Mouse (Mus musculus) MEL (cell line): ENCODE data around the gene Mgst3. TPM values are rescaled to one million over a fixed set of nuclear protein-coding genes. Genes with fewer than 3 reads are reported as not detected.

Experiments
- DNase-seq: peaks from one replicate; pipeline ENCODE4 v3.0.0; 2011; ENCODE audit warnings: low read depth, low spot score
- H3K27ac ChIP-seq: 2 replicates; pipeline ENCODE4 v1.5.1; 2012; ENCODE audit warnings: low read depth, mild to moderate bottlenecking, control low read depth, low read length, moderate library complexity; ENCODE audit not compliant: control insufficient read depth
- H3K27me3 ChIP-seq, 2 experiments: fragments of 150-350 bp in 1 of 2; sonication (generic) in 1 of 2; 2 replicates each; pipeline ENCODE4 v1.6.1; 2012; ENCODE audit warnings: low read length in 2 of 2, mild to moderate bottlenecking in 2 of 2, improper control_type of control experiment in 1 of 2, moderate library complexity in 1 of 2; ENCODE audit not compliant: insufficient read depth in 2 of 2, control insufficient read depth in 1 of 2
- H3K36me3 ChIP-seq, 2 experiments: 2 replicates each; pipeline ENCODE4 v1.6.1; 2012 to 2014; ENCODE audit warnings: low read length in 2 of 2, improper control_type of control experiment in 1 of 2, inconsistent platforms in 1 of 2, mild to moderate bottlenecking in 1 of 2; ENCODE audit not compliant: insufficient read depth in 2 of 2, control insufficient read depth in 1 of 2
- H3K4me1 ChIP-seq, 2 experiments: fragments of 150-350 bp in 1 of 2; sonication (generic) in 1 of 2; 2 replicates each; pipeline ENCODE4 v1.6.1; 2012; ENCODE audit warnings: low read length in 2 of 2, improper control_type of control experiment in 1 of 2, mild to moderate bottlenecking in 1 of 2; ENCODE audit not compliant: insufficient read depth in 2 of 2, control insufficient read depth in 1 of 2
- H3K4me3 ChIP-seq, 2 experiments: fragments of 150-350 bp in 1 of 2; sonication (generic) in 1 of 2; 2 replicates each; pipeline ENCODE4 v1.5.1; 2012; ENCODE audit warnings: low read depth in 2 of 2, low read length in 2 of 2, mild to moderate bottlenecking in 2 of 2, moderate library complexity in 2 of 2, control low read depth in 1 of 2, improper control_type of control experiment in 1 of 2; ENCODE audit not compliant: control insufficient read depth in 1 of 2, insufficient read depth in 1 of 2
- H3K79me2 ChIP-seq: 2 replicates; pipeline ENCODE4 v1.6.1; 2012; ENCODE audit warnings: mild to moderate bottlenecking, low read length, moderate library complexity; ENCODE audit not compliant: control insufficient read depth, poor library complexity, insufficient read depth
- H3K9ac ChIP-seq: 2 replicates; pipeline ENCODE4 v1.6.1; 2012; ENCODE audit warnings: low read depth, mild to moderate bottlenecking, control low read depth, low read length, moderate library complexity; ENCODE audit not compliant: control insufficient read depth, poor library complexity, severe bottlenecking
- H3K9me3 ChIP-seq: fragments of 150-350 bp; sonication (generic); replicated peaks from 2 replicates; pipeline ENCODE4 v1.6.1; 2012; ENCODE audit warnings: mild to moderate bottlenecking, low read length, improper control_type of control experiment, moderate library complexity; ENCODE audit not compliant: insufficient read depth
- BHLHE40 ChIP-seq: IDR thresholded peaks from 2 replicates; pipeline ENCODE4 v1.6.1; 2012; ENCODE audit warnings: low read depth, mild to moderate bottlenecking, inconsistent platforms, low read length, improper control_type of control experiment, borderline replicate concordance
- CHD2 ChIP-seq: IDR thresholded peaks from 2 replicates; pipeline ENCODE4 v1.6.1; 2011; ENCODE audit warnings: low read length, improper control_type of control experiment
- CTCF ChIP-seq, 3 experiments: IDR thresholded peaks in 2 of 3; conservative IDR thresholded peaks in 1 of 3; 2 replicates each; pipeline ENCODE4 v1.5.1; 2011 to 2012; ENCODE audit warnings: low read length in 3 of 3, low read depth in 2 of 3, mild to moderate bottlenecking in 2 of 3, improper control_type of control experiment in 1 of 3, inconsistent platforms in 1 of 3, mixed read lengths in 1 of 3, moderate library complexity in 1 of 3; ENCODE audit not compliant: control insufficient read depth in 1 of 3, insufficient read depth in 1 of 3, poor library complexity in 1 of 3, severe bottlenecking in 1 of 3
- EP300 ChIP-seq, 2 experiments: IDR thresholded peaks; 2 replicates each; pipeline ENCODE4 v1.6.1; 2011; ENCODE audit warnings: improper control_type of control experiment in 2 of 2, low read length in 2 of 2, low read depth in 1 of 2, mild to moderate bottlenecking in 1 of 2
- ETS1 ChIP-seq: IDR thresholded peaks from 2 replicates; pipeline ENCODE4 v1.6.1; 2012; ENCODE audit warnings: low read depth, mild to moderate bottlenecking, inconsistent platforms, low read length, improper control_type of control experiment, moderate library complexity
- GATA1 ChIP-seq: IDR thresholded peaks from 2 replicates; pipeline ENCODE4 v1.6.1; 2011; ENCODE audit warnings: low read depth, low read length, improper control_type of control experiment
- HCFC1 ChIP-seq: IDR thresholded peaks from 2 replicates; pipeline ENCODE4 v1.6.1; 2012; ENCODE audit warnings: low read depth, mild to moderate bottlenecking, inconsistent platforms, low read length, improper control_type of control experiment, moderate library complexity
- JUND ChIP-seq: IDR thresholded peaks from 2 replicates; pipeline ENCODE4 v1.6.1; 2011; ENCODE audit warnings: low read depth, mild to moderate bottlenecking, improper control_type of control experiment, low read length
- KAT2A ChIP-seq: conservative IDR thresholded peaks from 2 replicates; pipeline ENCODE4 v1.6.1; 2012; ENCODE audit warnings: low read depth, low read length, improper control_type of control experiment, inconsistent platforms
- MAX ChIP-seq: IDR thresholded peaks from 2 replicates; pipeline ENCODE4 v1.6.1; 2011; ENCODE audit warnings: low read length, improper control_type of control experiment
- MAZ ChIP-seq: IDR thresholded peaks from 2 replicates; pipeline ENCODE4 v1.6.1; 2012; ENCODE audit warnings: low read depth, mild to moderate bottlenecking, inconsistent platforms, low read length, improper control_type of control experiment
- MEF2A ChIP-seq: IDR thresholded peaks from 2 replicates; pipeline ENCODE4 v1.6.1; 2014; ENCODE audit warnings: low read depth, mild to moderate bottlenecking, inconsistent platforms, low read length, improper control_type of control experiment; ENCODE audit not compliant: poor library complexity, insufficient replicate concordance, severe bottlenecking; ENCODE audit errors: extremely low read depth
- MXI1 ChIP-seq: IDR thresholded peaks from 2 replicates; pipeline ENCODE4 v1.6.1; 2011; ENCODE audit warnings: mild to moderate bottlenecking, low read depth, low read length, improper control_type of control experiment
- MYC ChIP-seq: IDR thresholded peaks from 2 replicates; pipeline ENCODE4 v1.6.1; 2011; ENCODE audit warnings: low read depth, mild to moderate bottlenecking, low read length, improper control_type of control experiment, moderate library complexity
- NRF1 ChIP-seq: IDR thresholded peaks from 2 replicates; pipeline ENCODE4 v1.6.1; 2014; ENCODE audit warnings: low read depth, mild to moderate bottlenecking, inconsistent platforms, low read length, improper control_type of control experiment, moderate library complexity; ENCODE audit not compliant: poor library complexity, insufficient read depth, severe bottlenecking
- POLR2A ChIP-seq, 2 experiments: IDR thresholded peaks; 2 replicates each; pipeline ENCODE4 v1.6.1; 2011 to 2012; ENCODE audit warnings: low read length in 2 of 2, mild to moderate bottlenecking in 2 of 2, control low read depth in 1 of 2, improper control_type of control experiment in 1 of 2, low read depth in 1 of 2, moderate library complexity in 1 of 2; ENCODE audit not compliant: control insufficient read depth in 1 of 2, insufficient read depth in 1 of 2, poor library complexity in 1 of 2
- RAD21 ChIP-seq: IDR thresholded peaks from 2 replicates; pipeline ENCODE4 v1.6.1; 2011; ENCODE audit warnings: mild to moderate bottlenecking, low read depth, low read length, improper control_type of control experiment
- RCOR1 ChIP-seq: IDR thresholded peaks from 2 replicates; pipeline ENCODE4 v1.6.1; 2012; ENCODE audit warnings: low read depth, mild to moderate bottlenecking, inconsistent platforms, low read length, improper control_type of control experiment
- SMC3 ChIP-seq: IDR thresholded peaks from 2 replicates; pipeline ENCODE4 v1.6.1; 2011; ENCODE audit warnings: low read depth, low read length, improper control_type of control experiment
- TAL1 ChIP-seq: IDR thresholded peaks from 2 replicates; pipeline ENCODE4 v1.6.1; 2012; ENCODE audit warnings: mild to moderate bottlenecking, inconsistent platforms, low read length, moderate library complexity, mixed read lengths
- TBP ChIP-seq: IDR thresholded peaks from 2 replicates; pipeline ENCODE4 v1.8.0; 2011; ENCODE audit warnings: low read depth, low read length, improper control_type of control experiment
- TCF12 ChIP-seq: IDR thresholded peaks from 2 replicates; pipeline ENCODE4 v1.6.1; 2014; ENCODE audit warnings: low read depth, mild to moderate bottlenecking, inconsistent platforms, low read length, improper control_type of control experiment, moderate library complexity
- USF2 ChIP-seq, 2 experiments: IDR thresholded peaks; 2 replicates each; pipeline ENCODE4 v1.6.1; 2011 to 2012; ENCODE audit warnings: improper control_type of control experiment in 2 of 2, low read length in 2 of 2, borderline replicate concordance in 1 of 2, inconsistent platforms in 1 of 2, low read depth in 1 of 2, mild to moderate bottlenecking in 1 of 2; ENCODE audit not compliant: insufficient read depth in 1 of 2
- ZNF384 ChIP-seq: IDR thresholded peaks from 2 replicates; pipeline ENCODE4 v1.6.1; 2012; ENCODE audit warnings: low read depth, mild to moderate bottlenecking, inconsistent platforms, low read length, improper control_type of control experiment
- polyA plus RNA-seq, 2 experiments: library from polyadenylated mRNA; stranded (reverse) in 1 of 2; unstranded in 1 of 2; fragments of >175 nt in 1 of 2; fragments of >200 nt in 1 of 2; gene quantifications; 2 replicates each; pipeline versions ENCODE4 v1.2.1 to v1.2.4; 2012; ENCODE audit warnings: low replicate concordance in 2 of 2, low read depth in 1 of 2; ENCODE audit not compliant: insufficient read length in 2 of 2, insufficient read depth in 1 of 2, missing spikeins in 1 of 2
- total RNA-seq: library from RNA; depleted of rRNA; stranded (reverse); fragments of 300-350 nt; gene quantifications from 2 replicates; pipeline ENCODE4 v1.2.3, GENCODE M21; 2012

Mgst3 gene
- total and polyA plus RNA-seq, 3 experiments, result 17.0 to 33.2 TPM; not detected in 1

GRCm38 (mm10) chr1:167385636-167386035 lies 8.0 kb downstream of the Mgst3 start:
- H3K27ac ChIP-seq, result no peak overlapping the region

GRCm38 (mm10) chr1:167385211-167385610 lies 8.4 kb downstream of the Mgst3 start:
- no peaks in the 10 kb centered on the region for H3K79me2 ChIP-seq
- H3K36me3 ChIP-seq, result peaks cover 0 to 27% of the 10 kb centered on the region in 2 experiments; a peak in 2 of 4 replicates
- H3K4me1 ChIP-seq, result peaks cover 16 to 30% of the 10 kb centered on the region in 2 experiments
- no peaks in the 10 kb centered on the region for H3K27me3 ChIP-seq
- DNase-seq, result no peak
- no peak overlapping the region for H3K9ac ChIP-seq
- TF ChIP-seq TCF12 (no peak), ZNF384 (peak; percentile 77), MEF2A (peak; percentile 78; the same call in 1 of the 2 replicates)
- H3K27ac ChIP-seq, result peak overlapping the region; percentile 75; the same call in 1 of the 2 replicates
- H3K9me3 ChIP-seq, result no peaks in the 10 kb centered on the region
- H3K4me3 ChIP-seq, result no peak overlapping the region

More at GRCm38 (mm10) chr1:167385636-167386035, 8.0 kb downstream of the Mgst3 start:
- Histone ChIP-seq H3K9me3 (no peaks in the 10 kb centered on the region), H3K4me3 (no peak overlapping the region), H3K27me3 (no peaks in the 10 kb centered on the region), H3K36me3 (peaks cover 0 to 27% of the 10 kb centered on the region in 2 experiments; a peak in 2 of 4 replicates), H3K79me2 (no peaks in the 10 kb centered on the region), H3K4me1 (peaks cover 16 to 30% of the 10 kb centered on the region in 2 experiments), H3K9ac (no peak overlapping the region)
- DNase-seq, result no peak
- TF ChIP-seq ETS1, result no peak
- no peak for TF ChIP-seq USF2 (IDR thresholded peaks at IDR 0.05; ENCODE audit: borderline replicate concordance in 1 of 2, insufficient read depth in 1 of 2, low read depth in 1 of 2, low read length in 2 of 2)
- no peak for TF ChIP-seq CTCF (IDR thresholded peaks at IDR 0.05 in 2 of 3, conservative IDR thresholded peaks at IDR 0.05 in 1 of 3; ENCODE audit: control insufficient read depth in 1 of 3, insufficient read depth in 1 of 3, low read depth in 2 of 3, low read length in 3 of 3, poor library complexity in 1 of 3, severe bottlenecking in 1 of 3)
- TF ChIP-seq RAD21, result no peak
- no peak for TF ChIP-seq HCFC1
- TF ChIP-seq SMC3, result no peak
- no peak for TF ChIP-seq ZNF384

- Histone ChIP-seq H3K9me3 (no peaks in the 10 kb centered on the region), H3K36me3 (peaks cover 0 to 27% of the 10 kb centered on the region in 2 experiments; a peak in 2 of 4 replicates), H3K4me3 (peak overlapping the region in 1 of 2 experiments; percentile 9; a peak in 1 of 4 replicates), H3K4me1 (peaks cover 16 to 30% of the 10 kb centered on the region in 2 experiments), H3K9ac (no peak overlapping the region), H3K79me2 (no peaks in the 10 kb centered on the region), H3K27ac (peak overlapping the region; percentile 75), H3K27me3 (no peaks in the 10 kb centered on the region)
- TF ChIP-seq MAZ (0 out of 2 replicates have a peak, but pooled peaks have one; percentile 52), MYC (0 out of 2 replicates have a peak, but pooled peaks have one; percentile 32), GATA1 (peak; percentile 89), TAL1 (peak; percentile 77), POLR2A (IDR thresholded peaks at IDR 0.05; ENCODE audit: control insufficient read depth in 1 of 2, insufficient read depth in 1 of 2, low read depth in 1 of 2, low read length in 2 of 2, poor library complexity in 1 of 2) (no peak), JUND (no peak), BHLHE40 (peak; percentile 77), CHD2 (no peak; the same call in 1 of the 2 replicates), KAT2A (0 out of 2 replicates have a peak, but pooled peaks have one; percentile 19), TCF12 (peak; percentile 95), NRF1 (no peak), MAX (peak; percentile 44), MXI1 (peak; percentile 53), HCFC1 (no peak), EP300 (IDR thresholded peaks at IDR 0.05; ENCODE audit: low read depth in 1 of 2, low read length in 2 of 2) (peak; percentile 83 to 92), ETS1 (peak; percentile 87), TBP (0 out of 2 replicates have a peak, but pooled peaks have one; percentile 7), RCOR1 (peak; percentile 61)
- peak; percentile 72 for DNase-seq
Observed at GRCm38 (mm10) chr1:167384156-167384555, 9.5 kb downstream of the Mgst3 start.
